Mouse (Mus musculus): Measurements from ENCODE around the gene C5ar1.

DNA sequence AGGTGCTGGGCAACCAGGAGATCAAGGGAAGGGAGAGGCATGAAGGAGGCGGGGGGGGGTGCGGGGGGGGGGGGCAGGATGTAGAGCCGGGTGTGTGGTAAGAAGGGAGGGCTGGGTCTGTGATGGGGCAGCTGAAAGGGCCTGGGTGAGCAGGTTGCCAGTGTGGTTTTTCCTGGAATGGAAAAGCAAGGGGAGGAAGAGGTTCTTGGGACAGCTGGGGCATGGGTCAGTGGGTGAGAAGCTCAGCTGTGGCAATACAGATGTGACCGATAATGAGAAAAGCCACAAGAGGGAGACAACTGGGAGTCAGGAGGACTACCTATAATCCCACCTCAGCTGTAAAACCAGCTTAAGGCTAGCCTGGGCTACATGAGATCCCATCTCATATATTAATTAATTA is 13.4 kb downstream of the C5ar1 start:
- TF ChIP-seq TAL1 (IDR thresholded peaks at IDR 0.05; ENCODE audit: low read length) = no peak
- TF ChIP-seq GATA1 (IDR thresholded peaks at IDR 0.05; ENCODE audit: low read length) = no peak

All from erythroblast, embryonic 14.5 days (primary cell).